Mouse (Mus musculus): ENCODE results near the gene Ankrd34a.

GRCm38 (mm10) chr3:96599069-96599393, 2.6 kb downstream of the Ankrd34a start:
- TF ChIP-seq CTCF (IDR thresholded peaks at IDR 0.05; ENCODE audit: control insufficient read depth, insufficient read depth, insufficient replicate concordance, low read depth, low read length) (no peak), POLR2A (IDR thresholded peaks at IDR 0.05; ENCODE audit: control insufficient read depth, low read depth, low read length) (no peak)
